Mouse (Mus musculus) olfactory bulb, adult 2 months (tissue): ENCODE results near the gene Kctd19.

Experiments
- CTCF ChIP-seq: fragments of 200-500 bp; IDR thresholded peaks from 2 replicates; pipeline ENCODE4 v1.5.1; 2012; ENCODE audit warnings: low read depth, mild to moderate bottlenecking, low read length, moderate library complexity; ENCODE audit not compliant: insufficient read depth
- POLR2A ChIP-seq: fragments of 200-500 bp; IDR thresholded peaks from 2 replicates; pipeline ENCODE4 v1.6.1; 2012; ENCODE audit warnings: mild to moderate bottlenecking, low read depth, low read length, moderate library complexity; ENCODE audit not compliant: insufficient read depth

- TF ChIP-seq CTCF (no peak), POLR2A (no peak)
Observed at GRCm38 (mm10) chr8:105387151-105387550, 26.2 kb downstream of the Kctd19 start.
